Mouse (Mus musculus) lung, embryonic 15.5 days (tissue): ENCODE results near the gene Gpsm1. TPM values are rescaled to one million over a fixed set of nuclear protein-coding genes. Genes with fewer than 3 reads are reported as not detected.

Experiments
- ATAC-seq: fragments of 200-750 bp; cut with Nextera tagmentation; 2 replicates; pipeline ENCODE4 v1.8.0; 2017; ENCODE audit warnings: moderate number of reproducible peaks, borderline replicate concordance; ENCODE audit not compliant: low FRiP score, low TSS enrichment; ENCODE audit errors: extremely low read depth
- H3K27ac ChIP-seq: fragments of 300-500 bp; sonication (generic); 2 replicates; pipeline ENCODE4 v1.5.1; 2015; ENCODE audit warnings: moderate library complexity, mild to moderate bottlenecking, inconsistent platforms
- H3K27me3 ChIP-seq: fragments of 300-500 bp; sonication (generic); 2 replicates; pipeline ENCODE4 v1.6.1; 2015; ENCODE audit warnings: inconsistent platforms
- H3K36me3 ChIP-seq: fragments of 300-500 bp; sonication (generic); 2 replicates; pipeline ENCODE4 v1.6.1; 2015; ENCODE audit warnings: inconsistent platforms
- H3K4me1 ChIP-seq: fragments of 300-500 bp; sonication (generic); 2 replicates; pipeline ENCODE4 v1.6.1; 2015; ENCODE audit warnings: inconsistent platforms
- H3K4me2 ChIP-seq: fragments of 300-500 bp; sonication (generic); 2 replicates; pipeline ENCODE4 v1.6.1; 2015; ENCODE audit warnings: inconsistent platforms, mild to moderate bottlenecking, moderate library complexity
- H3K4me3 ChIP-seq: fragments of 300-500 bp; sonication (generic); 2 replicates; pipeline ENCODE4 v1.5.1; 2015; ENCODE audit warnings: mild to moderate bottlenecking, inconsistent platforms
- H3K9ac ChIP-seq: fragments of 300-500 bp; sonication (generic); 2 replicates; pipeline ENCODE4 v1.6.1; 2015; ENCODE audit warnings: inconsistent platforms
- H3K9me3 ChIP-seq: fragments of 300-500 bp; sonication (generic); 2 replicates; pipeline ENCODE4 v1.6.1; 2016; ENCODE audit warnings: inconsistent platforms
- WGBS: fragments of 180-500 bp; shearing (Covaris S2); methylation state at CpG from one replicate; pipeline ENCODE4 v1.1.7; 2015; 5-methylcytosine and 5-hydroxymethylcytosine counted together
- polyA plus RNA-seq: library from polyadenylated mRNA; unstranded; fragments of >200 nt; fragmentation: Nextera tagmentation; extraction: Ambion mirVana; gene quantifications from 2 replicates; pipeline ENCODE4 v1.2.1, GENCODE M21; 2015

Gpsm1 gene
- polyA plus RNA-seq, 1 experiment from 2014 or later, result 54.6 TPM

DNA sequence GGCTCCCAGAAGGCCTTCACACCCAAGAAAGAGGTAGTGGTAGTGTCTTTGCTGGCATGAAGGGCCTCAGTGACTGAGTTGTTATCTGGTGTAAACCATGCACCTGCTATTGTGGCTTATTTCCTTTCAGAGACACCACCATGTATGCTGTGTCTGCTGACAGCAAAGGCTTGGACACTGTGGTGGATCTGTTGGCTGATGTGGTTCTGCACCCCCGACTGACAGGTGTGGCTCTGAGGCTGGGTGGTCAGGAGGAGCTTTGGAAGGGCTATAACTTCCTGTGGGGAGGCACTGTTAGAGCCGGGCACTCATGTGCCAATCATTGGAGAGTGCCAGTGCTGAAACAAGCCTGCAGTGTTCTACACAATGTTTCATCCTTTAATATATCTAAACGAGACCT, 75.6 kb downstream of the Gpsm1 start:
- Histone ChIP-seq H3K4me1 (peaks cover 19% of the 10 kb centered on the region), H3K27ac (no peak overlapping the region), H3K9ac (no peak overlapping the region), H3K4me2 (no peak overlapping the region), H3K27me3 (no peaks in the 10 kb centered on the region), H3K36me3 (peaks cover 72% of the 10 kb centered on the region), H3K9me3 (no peaks in the 10 kb centered on the region), H3K4me3 (no peak overlapping the region)
- no peak for ATAC-seq
- 77% methylated on average over 3 of the region's 3 CpGs for WGBS

DNA sequence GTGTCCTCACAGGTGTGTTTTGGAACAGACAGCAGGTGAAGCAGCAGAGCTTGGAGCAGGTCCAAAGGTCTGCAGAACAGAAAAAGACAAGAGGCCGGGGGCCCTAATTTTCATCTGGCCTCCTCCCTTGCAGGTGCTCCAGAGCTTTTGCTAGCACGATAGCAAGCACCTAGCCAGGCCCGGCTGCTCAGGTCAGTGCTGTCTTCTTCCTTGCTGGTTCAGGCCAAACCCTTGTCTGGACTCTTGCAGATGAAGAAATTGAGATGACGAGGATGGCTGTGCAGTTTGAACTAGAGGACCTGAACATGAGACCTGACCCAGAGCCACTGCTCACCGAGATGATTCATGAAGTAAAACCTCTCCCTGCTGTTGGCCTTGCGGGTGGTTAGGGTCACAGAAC, 76.3 kb downstream of the Gpsm1 start:
- no peak overlapping the region for H3K27ac ChIP-seq
- peaks cover 72% of the 10 kb centered on the region for H3K36me3 ChIP-seq
- H3K4me2 ChIP-seq, result no peak overlapping the region
- no peak overlapping the region for H3K4me3 ChIP-seq
- no peaks in the 10 kb centered on the region for H3K27me3 ChIP-seq
- 90% methylated on average over 6 of the region's 6 CpGs for WGBS
- no peak overlapping the region for H3K9ac ChIP-seq
- no peak for ATAC-seq
- no peaks in the 10 kb centered on the region for H3K9me3 ChIP-seq
- H3K4me1 ChIP-seq, result peaks cover 19% of the 10 kb centered on the region

Other genes starting within 250 kb of the Gpsm1 start
- gene Nacc2, start 192.3 kb upstream of the Gpsm1 start, polyA plus RNA-seq, result 10.3 and 11.2 TPM in 2 replicates
- not detected in 2 replicates for gene Lhx3, start 107.2 kb upstream of the Gpsm1 start, polyA plus RNA-seq
- gene Qsox2, start 78.0 kb upstream of the Gpsm1 start, polyA plus RNA-seq, result 22.8 and 24.5 TPM in 2 replicates
- 0.31 and 0.34 TPM in 2 replicates for gene Ccdc187, start 21.0 kb upstream of the Gpsm1 start, polyA plus RNA-seq
- 25.5 and 27.3 TPM in 2 replicates for gene Dnlz, start 36.6 kb downstream of the Gpsm1 start, polyA plus RNA-seq
- 1.7 and 3.0 TPM in 2 replicates for gene Card9, start 45.4 kb downstream of the Gpsm1 start, polyA plus RNA-seq
- gene Snapc4, start 65.1 kb downstream of the Gpsm1 start, polyA plus RNA-seq, result 23.1 and 30.0 TPM in 2 replicates
- 107 and 117 TPM in 2 replicates for gene Entr1, start 73.8 kb downstream of the Gpsm1 start, polyA plus RNA-seq
- gene Pmpca, start 73.8 kb downstream of the Gpsm1 start, polyA plus RNA-seq, result 95.2 and 99.7 TPM in 2 replicates
- gene Inpp5e, start 93.7 kb downstream of the Gpsm1 start, polyA plus RNA-seq, result 17.3 and 20.3 TPM in 2 replicates
- gene Sec16a, start 129.7 kb downstream of the Gpsm1 start, polyA plus RNA-seq, result 18.2 and 21.3 TPM in 2 replicates
- 22.1 and 23.9 TPM in 2 replicates for gene Notch1, start 201.1 kb downstream of the Gpsm1 start, polyA plus RNA-seq